Mouse (Mus musculus) skeletal muscle tissue, adult 2 months (tissue): ENCODE data around the gene Kazn.
A peak's percentile ranks its signal among the peaks of the same experiment; 100 is the strongest.

Experiments
- DNase-seq: peaks from one replicate; pipeline ENCODE4 v3.0.0-alpha.2; 2012; ENCODE audit warnings: low read depth, low spot score

Gene Kazn

DNA sequence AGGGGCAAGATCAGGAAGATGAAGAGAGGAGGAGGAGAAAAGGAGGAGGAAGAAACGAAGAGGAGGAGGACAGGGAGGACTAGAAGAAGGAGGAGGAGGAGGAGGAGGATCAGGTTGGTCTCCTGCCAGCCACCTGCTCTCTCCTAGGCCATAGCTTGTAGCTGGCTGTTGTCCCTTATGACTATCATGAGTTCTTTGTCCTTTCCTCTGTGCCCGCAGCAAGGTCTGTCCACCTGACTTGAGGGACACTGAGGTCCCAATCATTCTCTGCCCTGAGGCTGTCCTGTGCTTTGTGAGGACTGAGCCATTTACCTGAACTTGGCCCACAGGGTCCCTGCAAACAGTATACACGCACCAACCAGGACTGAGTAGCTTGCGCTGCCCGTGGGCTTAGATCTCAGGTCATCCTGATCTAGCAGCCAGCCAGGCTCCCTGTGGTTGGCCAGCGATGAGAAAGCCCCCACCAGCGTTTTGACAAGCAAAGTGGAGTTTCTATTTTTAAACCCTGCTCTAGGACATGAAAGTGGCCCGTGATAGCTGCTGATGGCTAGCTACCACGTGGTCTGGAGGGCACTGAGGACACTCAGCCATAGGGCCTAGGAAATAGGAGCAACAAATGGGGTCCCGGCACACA, 112.4 kb downstream of the Kazn start:
- DNase-seq, result no peak

DNA sequence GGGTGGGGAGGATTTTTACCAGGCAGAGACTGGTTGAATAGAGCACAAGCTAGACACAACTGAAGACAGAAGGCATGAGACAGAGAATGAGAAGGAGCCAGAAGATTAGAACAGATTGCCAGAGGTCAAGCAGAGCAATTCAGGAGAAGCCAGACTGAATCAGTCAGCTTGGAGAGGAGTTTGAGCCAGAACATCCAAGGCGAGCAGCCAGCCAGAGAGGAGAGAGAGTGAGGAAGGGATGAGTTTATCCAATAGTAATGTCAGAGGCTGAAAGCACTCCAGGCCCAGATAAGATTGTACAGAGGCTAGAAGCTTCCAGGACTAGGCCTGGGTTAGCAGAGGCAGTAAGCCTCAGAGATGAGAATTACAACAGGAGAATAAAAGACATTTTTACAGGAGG, 118.0 kb downstream of the Kazn start:
- no peak for DNase-seq

GRCm38 (mm10) chr4:142118522-142118921, 120.7 kb downstream of the Kazn start:
- no peak for DNase-seq

DNA sequence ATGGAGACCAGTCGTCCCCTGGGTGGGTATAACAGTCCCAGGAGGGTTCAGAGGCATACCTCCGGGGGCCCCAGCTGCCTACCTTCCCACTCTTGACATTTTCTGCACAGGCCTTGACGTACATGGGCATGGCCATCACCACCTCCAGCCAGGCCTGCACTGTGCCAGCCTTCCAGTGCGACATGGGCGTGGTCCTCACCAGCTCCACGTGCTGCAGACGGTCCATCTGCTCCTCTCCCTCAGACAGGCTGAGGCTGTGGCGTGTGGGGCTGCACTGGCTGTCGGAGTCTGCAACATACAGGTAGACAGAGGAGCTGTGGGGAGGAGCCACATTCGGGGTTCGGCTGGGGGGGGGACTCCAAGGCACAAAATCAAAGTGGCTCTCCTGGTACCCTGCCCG, 121.2 kb downstream of the Kazn start:
- no peak for DNase-seq

GRCm38 (mm10) chr4:142113306-142113705, 125.9 kb downstream of the Kazn start:
- DNase-seq, result no peak

- DNase-seq, result no peak
Observed at GRCm38 (mm10) chr4:142103081-142103671, 136.0 kb downstream of the Kazn start.

DNA sequence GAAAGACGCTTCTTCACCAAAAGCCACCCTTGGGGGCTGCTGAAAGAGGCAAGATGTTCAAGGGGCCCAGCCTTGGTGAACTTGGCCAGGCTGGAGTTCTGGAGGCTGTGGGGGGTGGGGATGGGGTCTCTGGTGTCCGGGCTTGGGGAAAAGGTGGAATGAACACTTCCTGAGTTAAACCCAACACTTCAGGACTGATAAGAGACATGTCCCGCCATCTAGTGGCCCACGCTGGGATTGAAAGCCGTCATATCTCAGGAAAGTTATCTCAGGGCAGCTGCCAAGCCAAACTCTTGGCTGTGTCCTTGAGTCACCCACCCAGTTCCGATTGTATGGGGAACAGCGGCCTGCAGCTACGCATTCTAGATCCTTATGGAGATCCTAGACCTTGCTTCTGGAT, 140.9 kb downstream of the Kazn start:
- DNase-seq, result peak; percentile 58

DNA sequence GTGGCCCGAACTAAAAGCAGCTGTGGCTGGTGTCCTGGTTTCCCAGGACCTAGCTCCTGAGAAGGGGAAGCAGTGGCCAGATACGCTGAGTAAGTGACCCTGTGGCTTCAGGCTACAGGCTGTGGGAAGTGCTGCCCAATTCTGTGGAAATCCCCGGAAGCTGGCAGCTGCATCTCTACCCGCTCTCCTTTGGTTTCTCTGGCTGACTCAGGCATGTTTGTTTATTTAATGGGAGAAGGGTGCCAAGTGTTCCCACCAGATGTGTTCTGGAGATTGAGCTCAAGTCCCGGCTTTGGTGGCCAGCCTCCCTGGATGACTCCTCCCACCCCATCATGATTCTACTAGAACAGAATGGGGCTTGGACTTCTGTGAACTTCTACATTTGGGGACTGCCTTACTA, 141.3 kb downstream of the Kazn start:
- DNase-seq, result peak; percentile 88

GRCm38 (mm10) chr4:142095513-142096241, 143.5 kb downstream of the Kazn start:
- peak; percentile 90 for DNase-seq

- DNase-seq, result no peak
Observed at GRCm38 (mm10) chr4:142094386-142094785, 144.8 kb downstream of the Kazn start.

- DNase-seq, result no peak
Observed at GRCm38 (mm10) chr4:142091100-142091499, 148.1 kb downstream of the Kazn start.

- no peak for DNase-seq
Observed at GRCm38 (mm10) chr4:142089966-142090365, 149.2 kb downstream of the Kazn start.

DNA sequence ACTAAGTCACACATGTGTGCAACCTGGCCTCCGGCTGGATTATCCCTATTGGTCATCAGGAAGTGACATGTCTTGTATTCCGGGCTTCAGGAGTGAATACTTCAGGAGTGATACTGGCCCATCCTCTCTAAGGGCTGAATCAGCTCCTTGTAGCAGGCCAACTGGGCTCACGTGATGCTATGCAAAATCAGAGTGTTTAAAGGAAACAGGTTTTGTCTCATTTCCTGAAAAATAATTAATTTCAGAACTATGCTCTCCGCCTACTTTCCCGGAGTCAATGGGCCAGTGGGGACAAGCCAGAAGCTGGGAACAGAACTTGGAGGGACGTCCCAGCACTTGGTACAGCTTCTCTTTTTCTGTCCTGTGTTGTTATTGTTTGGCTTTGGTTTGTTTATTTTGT, 150.4 kb downstream of the Kazn start:
- DNase-seq, result no peak

GRCm38 (mm10) chr4:142088409-142088808, 150.8 kb downstream of the Kazn start:
- DNase-seq, result no peak

DNA sequence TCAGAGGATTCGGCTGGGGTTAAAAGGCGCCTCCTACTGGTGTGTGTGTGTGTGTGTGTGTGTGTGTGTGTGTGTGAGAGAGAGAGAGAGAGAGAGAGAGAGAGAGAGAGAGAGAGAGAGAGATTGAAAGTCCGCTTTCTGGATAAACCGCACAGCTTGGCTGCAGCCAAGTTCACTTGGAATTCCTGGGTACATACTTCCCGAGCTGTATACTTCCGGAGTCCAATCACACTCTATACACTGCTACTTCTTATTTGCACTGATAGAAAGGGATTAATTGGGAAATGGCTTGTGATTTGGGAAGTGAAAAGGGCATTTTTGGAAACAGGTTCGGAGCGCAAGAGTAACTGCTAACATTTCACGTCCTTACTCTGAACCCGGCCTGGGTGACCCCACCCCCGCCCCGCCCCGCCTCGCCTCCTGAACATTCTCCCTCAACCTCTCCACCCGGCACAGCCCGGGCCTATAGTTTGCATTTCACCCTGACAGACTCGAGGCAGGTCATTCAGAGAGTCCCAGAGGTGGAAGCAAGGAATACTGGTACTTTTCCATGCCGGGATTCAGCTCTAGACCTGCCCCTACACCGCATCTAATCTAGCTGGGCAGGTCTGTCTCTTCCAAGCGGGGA, 154.2 kb downstream of the Kazn start:
- DNase-seq, result no peak

DNA sequence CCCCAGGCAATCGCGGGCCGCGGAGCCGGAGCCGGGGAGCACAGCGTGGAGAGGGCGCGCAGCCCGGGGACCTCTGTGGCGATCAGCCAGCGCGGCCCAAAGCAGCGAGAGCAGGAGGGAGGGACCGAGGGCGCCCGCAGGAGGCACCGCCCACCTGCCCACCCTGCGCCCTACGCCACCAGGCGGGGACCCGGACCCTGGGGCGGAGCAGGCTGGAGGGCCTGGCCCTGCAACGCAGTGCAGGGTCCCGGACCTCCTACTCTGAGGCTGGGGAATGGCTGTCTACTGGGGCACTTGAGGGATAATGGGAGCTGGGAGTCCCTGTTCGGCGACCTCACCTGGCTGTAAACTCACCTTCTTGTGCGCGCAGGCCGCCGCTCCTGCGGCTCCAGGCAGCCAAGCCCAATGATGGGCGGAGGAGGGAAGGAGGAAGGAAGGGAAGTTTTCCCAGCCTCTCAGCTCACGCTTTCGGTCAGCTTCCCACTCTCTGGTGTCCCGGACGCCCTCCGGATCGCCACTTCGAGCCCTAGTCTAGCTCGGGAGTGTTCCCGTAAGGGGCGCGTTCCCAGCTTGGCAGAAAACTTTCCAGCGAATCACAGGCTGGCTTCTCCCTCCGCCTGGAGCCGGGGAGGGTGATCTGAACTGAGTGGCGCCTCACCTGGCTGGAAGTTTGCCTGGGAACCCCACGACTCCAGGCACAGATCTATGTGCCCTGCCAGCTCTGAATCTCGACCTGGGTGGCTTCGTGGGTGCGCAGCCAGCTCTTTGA, 154.9 kb downstream of the Kazn start, which contains the start of gene Tmem51:
Gene Tmem51, minus strand, starts transcription at position 174 of the 769 bp plus-strand sequence.
- DNase-seq, result no peak

GRCm38 (mm10) chr4:142083762-142084130, 155.5 kb downstream of the Kazn start:
- DNase-seq, result no peak

DNA sequence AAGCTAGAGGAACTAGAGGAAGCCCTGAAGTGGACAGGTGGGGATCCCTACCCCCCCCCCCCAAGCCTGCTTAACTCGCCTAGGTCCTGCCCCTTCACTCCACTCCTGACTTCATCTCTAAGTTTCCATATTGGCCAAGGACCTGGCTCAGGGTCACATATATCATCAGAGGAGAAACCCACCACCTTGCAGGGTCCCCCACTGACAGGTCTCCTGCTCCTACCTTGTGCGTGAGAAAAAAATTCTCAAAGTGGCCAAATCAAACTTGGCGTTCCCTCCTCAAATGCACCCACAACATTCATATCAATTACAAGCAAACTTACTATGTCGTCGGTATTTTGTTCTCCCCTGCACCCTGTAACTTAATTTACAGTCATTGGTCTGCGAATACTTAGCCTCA, 156.0 kb downstream of the Kazn start:
- DNase-seq, result no peak

- DNase-seq, result no peak
Observed at GRCm38 (mm10) chr4:142082703-142083102, 156.5 kb downstream of the Kazn start.

DNA sequence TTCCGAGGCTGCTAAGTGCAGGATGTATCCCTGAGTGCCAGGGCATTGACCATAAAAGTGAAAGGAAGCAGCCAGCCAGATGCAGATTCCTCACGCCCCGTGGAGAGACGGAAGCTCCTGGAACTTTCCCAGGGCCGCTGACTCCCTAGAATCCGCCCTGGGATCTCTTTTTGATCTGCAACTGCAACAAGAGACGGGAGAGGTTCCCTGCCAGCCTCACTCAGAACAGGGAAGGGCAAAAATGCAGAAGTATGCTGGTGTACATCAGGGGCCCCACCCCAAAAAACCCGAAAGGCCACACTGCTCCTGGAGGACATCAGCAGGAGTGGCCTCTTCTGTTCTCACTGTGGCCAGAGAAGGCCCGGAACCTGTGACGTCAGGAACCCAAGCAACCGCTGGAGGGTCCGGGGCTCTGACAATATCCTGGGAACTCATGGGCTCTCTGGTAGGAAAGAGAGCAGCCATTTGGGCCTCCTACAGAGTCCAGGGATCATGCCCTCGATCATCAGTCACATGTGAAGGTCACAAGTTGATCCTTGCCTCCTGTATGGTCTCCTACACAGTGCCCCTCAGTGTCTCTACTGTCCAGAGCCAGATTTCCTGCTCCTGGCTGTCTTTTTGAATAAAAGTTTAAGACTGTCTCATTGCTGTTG, 157.4 kb downstream of the Kazn start:
- DNase-seq, result no peak

GRCm38 (mm10) chr4:142080901-142081630, 158.1 kb downstream of the Kazn start:
- DNase-seq, result peak; percentile 66
